Mouse (Mus musculus) hindbrain, embryonic 11.5 days (tissue): ENCODE data around the gene Zscan10. TPM values are rescaled to one million over a fixed set of nuclear protein-coding genes. Genes with fewer than 3 reads are reported as not detected.
A peak's percentile ranks its signal among the peaks of the same experiment; 100 is the strongest.

Experiments
- ATAC-seq: fragments of 200-750 bp; cut with Nextera tagmentation; 2 replicates; pipeline ENCODE4 v1.8.0; 2017; ENCODE audit warnings: mild to moderate bottlenecking, moderate TSS enrichment, moderate library complexity; ENCODE audit not compliant: low FRiP score
- DNase-seq: peaks from one replicate; pipeline ENCODE4 v3.0.0-alpha.2; 2015; ENCODE audit warnings: low spot score
- H3K27ac ChIP-seq: fragments of 300-500 bp; sonication (generic); 2 replicates; pipeline ENCODE4 v1.5.1; 2014; ENCODE audit warnings: mild to moderate bottlenecking, low read depth, low read length
- H3K27me3 ChIP-seq: fragments of 300-500 bp; sonication (generic); 2 replicates; pipeline ENCODE4 v1.6.1; 2014; ENCODE audit warnings: mild to moderate bottlenecking, low read length, moderate library complexity, mixed read lengths; ENCODE audit not compliant: control insufficient read depth, insufficient read depth
- H3K36me3 ChIP-seq: fragments of 300-500 bp; sonication (generic); 2 replicates; pipeline ENCODE4 v1.6.1; 2014; ENCODE audit warnings: mild to moderate bottlenecking, low read length, moderate library complexity, mixed read lengths; ENCODE audit not compliant: control insufficient read depth, insufficient read depth
- H3K4me1 ChIP-seq: fragments of 300-500 bp; sonication (generic); replicated peaks from 2 replicates; pipeline ENCODE4 v1.6.1; 2014; ENCODE audit warnings: low read length, mixed read lengths; ENCODE audit not compliant: control insufficient read depth, insufficient read depth
- H3K4me2 ChIP-seq: fragments of 300-500 bp; sonication (generic); replicated peaks from 2 replicates; pipeline ENCODE4 v1.6.1; 2014; ENCODE audit warnings: mild to moderate bottlenecking, low read depth, low read length
- H3K4me3 ChIP-seq: fragments of 300-500 bp; sonication (generic); 2 replicates; pipeline ENCODE4 v1.5.1; 2014; ENCODE audit warnings: low read depth, low read length
- H3K9ac ChIP-seq: fragments of 300-500 bp; sonication (generic); 2 replicates; pipeline ENCODE4 v1.6.1; 2014; ENCODE audit warnings: low read depth, low read length
- H3K9me3 ChIP-seq: fragments of 300-500 bp; sonication (generic); 2 replicates; pipeline ENCODE4 v1.6.1; 2016; ENCODE audit warnings: low read length; ENCODE audit not compliant: control insufficient read depth
- WGBS: fragments of 180-500 bp; shearing (Covaris S2); extraction: QIAGEN DNeasy Blood & Tissue Kit; methylation state at CpG from one replicate; pipeline ENCODE4 v1.1.7; 2014; 5-methylcytosine and 5-hydroxymethylcytosine counted together
- polyA plus RNA-seq: library from polyadenylated mRNA; unstranded; fragments of >200 nt; fragmentation: Nextera tagmentation; extraction: Ambion mirVana; gene quantifications from 2 replicates; pipeline ENCODE4 v1.2.1, GENCODE M21; 2014

The Zscan10 gene
- polyA plus RNA-seq, 1 experiment from 2014 or later = 0.34 TPM

DNA sequence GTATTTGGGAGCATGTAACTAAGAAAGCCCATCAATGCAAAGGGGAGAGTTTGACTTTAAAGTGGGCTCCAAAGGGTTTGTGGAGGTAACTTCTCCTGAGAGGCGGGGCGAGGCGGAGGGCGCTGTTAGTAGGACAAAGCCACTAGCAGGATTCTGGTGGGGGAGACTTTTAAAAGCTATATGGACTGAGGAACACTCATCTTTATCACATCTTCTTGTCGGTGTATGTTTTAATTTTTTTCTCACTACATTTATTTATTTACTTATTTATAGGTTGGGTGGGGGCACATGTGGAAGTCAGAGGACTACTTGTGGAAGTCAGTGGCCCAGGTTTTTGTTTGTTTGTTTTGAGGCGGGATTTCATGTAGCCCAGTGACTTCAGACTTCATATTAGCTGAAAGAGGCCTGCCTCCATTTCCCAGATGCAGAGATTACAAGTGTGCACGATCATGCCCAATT lies 1.0 kb upstream of the Zscan10 start:
- DNase-seq (no peak), ATAC-seq (no peak; the same call in 1 of the 2 replicates)
- no peak overlapping the region for H3K27ac ChIP-seq
- H3K36me3 ChIP-seq = no peaks in the 10 kb centered on the region
- H3K9me3 ChIP-seq = no peaks in the 10 kb centered on the region
- peak overlapping the region; percentile 36 for H3K9ac ChIP-seq
- peak overlapping the region; percentile 63 for H3K4me2 ChIP-seq
- H3K4me3 ChIP-seq = peak overlapping the region; percentile 29
- H3K27me3 ChIP-seq = no peaks in the 10 kb centered on the region; the same call in 1 of the 2 replicates
- 47% methylated on average over 7 of the region's 7 CpGs for WGBS
- no peaks in the 10 kb centered on the region for H3K4me1 ChIP-seq

DNA sequence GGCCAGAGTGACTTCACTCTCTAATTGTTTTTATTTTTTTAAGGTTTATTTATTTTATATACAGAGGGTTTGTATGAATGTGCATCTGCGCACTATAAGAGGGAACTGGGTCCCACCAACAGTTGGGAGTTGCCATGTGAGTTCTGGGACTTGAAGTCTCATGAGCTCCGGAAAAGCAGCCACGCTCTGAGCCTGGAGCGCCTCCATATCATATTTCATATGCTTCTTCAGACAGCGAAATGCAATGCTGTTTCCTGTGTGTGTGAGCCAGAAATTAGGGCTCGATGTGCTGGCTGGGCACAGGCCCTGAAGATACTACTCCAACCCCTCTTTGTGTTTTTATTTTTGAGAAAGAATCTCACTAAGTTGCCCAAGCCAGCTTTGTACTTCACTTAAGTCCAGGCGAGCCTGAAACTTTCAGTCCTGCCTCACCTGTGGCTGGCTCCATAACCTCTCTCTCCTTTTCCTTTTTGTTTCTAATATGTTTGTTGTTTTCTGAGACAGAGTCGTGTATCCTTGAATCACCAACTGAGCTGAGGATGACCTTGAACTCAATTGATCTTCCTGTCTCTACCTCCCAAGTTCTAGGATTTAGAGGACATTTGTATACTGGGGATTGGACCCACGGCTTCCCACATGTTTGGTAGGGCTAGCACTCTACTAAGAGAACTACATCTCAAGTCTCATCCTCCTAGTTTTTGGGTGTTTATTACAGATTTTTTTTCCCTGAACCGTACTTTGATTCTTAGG lies 1.4 kb downstream of the Zscan10 start:
- ATAC-seq = no peak
- 44% methylated on average over 10 of the region's 10 CpGs for WGBS
- H3K36me3 ChIP-seq = no peaks in the 10 kb centered on the region
- no peaks in the 10 kb centered on the region; the same call in 1 of the 2 replicates for H3K27me3 ChIP-seq
- no peak overlapping the region for H3K4me2 ChIP-seq
- H3K9me3 ChIP-seq = no peaks in the 10 kb centered on the region
- H3K4me3 ChIP-seq = no peak overlapping the region
- no peak overlapping the region for H3K27ac ChIP-seq
- no peak for DNase-seq
- no peaks in the 10 kb centered on the region for H3K4me1 ChIP-seq
- H3K9ac ChIP-seq = no peak overlapping the region

DNA sequence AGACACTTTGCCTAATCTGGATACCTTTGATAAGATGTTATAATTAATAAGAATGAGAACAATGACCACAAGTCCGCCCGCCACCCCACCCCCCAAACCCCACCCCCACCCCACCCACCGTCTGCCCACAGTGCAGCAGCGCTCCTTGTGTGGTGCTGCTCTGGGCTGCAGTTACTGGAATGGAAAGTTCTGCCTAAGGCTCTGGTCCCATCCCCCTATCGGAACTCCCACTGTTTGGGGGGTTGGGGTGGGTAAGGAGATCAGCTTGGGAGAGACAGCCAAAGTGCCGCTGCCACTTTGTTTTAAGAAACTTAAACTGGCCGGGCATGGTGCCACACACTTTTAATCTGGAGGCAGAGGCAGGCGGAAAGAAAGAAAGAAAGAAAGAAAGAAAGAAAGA lies 2.4 kb downstream of the Zscan10 start:
- DNase-seq (no peak), ATAC-seq (no peak)
- no peaks in the 10 kb centered on the region for H3K9me3 ChIP-seq
- H3K4me1 ChIP-seq = no peaks in the 10 kb centered on the region
- H3K27me3 ChIP-seq = no peaks in the 10 kb centered on the region; the same call in 1 of the 2 replicates
- H3K36me3 ChIP-seq = no peaks in the 10 kb centered on the region
- no peak overlapping the region for H3K9ac ChIP-seq
- H3K4me2 ChIP-seq = no peak overlapping the region
- WGBS = 21% methylated on average over 8 of the region's 8 CpGs
- no peak overlapping the region for H3K4me3 ChIP-seq
- H3K27ac ChIP-seq = no peak overlapping the region

DNA sequence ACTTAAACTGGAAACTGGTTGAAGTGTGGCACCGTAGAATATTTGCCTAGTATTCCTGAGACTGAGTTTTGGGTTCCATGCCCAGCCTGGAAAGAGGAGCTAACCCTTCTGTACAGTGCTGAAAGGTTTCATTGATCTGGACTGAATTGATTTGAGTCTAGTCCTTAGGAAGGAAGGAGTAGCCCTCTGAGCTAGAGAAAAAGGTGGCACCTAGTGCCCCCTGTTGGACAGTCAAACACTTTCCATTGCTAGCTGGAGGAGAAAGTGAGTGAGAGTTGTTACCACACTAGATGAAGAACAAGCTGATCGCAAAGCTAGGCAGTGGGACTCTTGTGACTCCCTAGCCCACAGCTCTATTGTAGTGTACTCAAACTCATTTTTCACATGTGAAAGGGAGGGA lies 2.9 kb downstream of the Zscan10 start:
- DNase-seq = peak; percentile 46
- Histone ChIP-seq H3K4me2 (no peak overlapping the region), H3K4me3 (no peak overlapping the region), H3K4me1 (no peaks in the 10 kb centered on the region), H3K27me3 (no peaks in the 10 kb centered on the region; the same call in 1 of the 2 replicates), H3K27ac (no peak overlapping the region), H3K9me3 (no peaks in the 10 kb centered on the region), H3K36me3 (no peaks in the 10 kb centered on the region), H3K9ac (no peak overlapping the region)
- 54% methylated on average over 2 of the region's 2 CpGs for WGBS
- ATAC-seq = no peak

DNA sequence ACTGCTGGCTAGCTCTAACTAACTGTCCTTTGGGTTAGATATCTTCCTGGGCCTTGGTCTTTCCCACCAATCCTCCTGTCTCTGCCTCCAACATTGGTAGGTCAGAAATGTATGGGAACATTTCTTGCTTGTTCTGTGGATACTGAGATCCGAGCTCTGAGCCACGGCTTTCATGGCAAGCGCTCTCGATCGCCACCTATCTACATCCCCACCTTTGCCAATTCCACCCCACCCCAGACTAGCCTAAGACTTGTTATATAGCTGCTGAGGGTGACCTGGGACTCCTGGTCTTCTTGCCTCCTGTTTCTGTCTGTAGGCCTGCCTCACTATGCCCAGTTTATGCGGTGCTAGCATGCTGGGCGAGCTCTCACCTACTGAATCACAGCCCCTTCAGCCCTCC lies 3.7 kb downstream of the Zscan10 start:
- no peak overlapping the region for H3K4me2 ChIP-seq
- DNase-seq (no peak), ATAC-seq (no peak)
- no peaks in the 10 kb centered on the region for H3K4me1 ChIP-seq
- no peaks in the 10 kb centered on the region; the same call in 1 of the 2 replicates for H3K27me3 ChIP-seq
- H3K9me3 ChIP-seq = no peaks in the 10 kb centered on the region
- no peaks in the 10 kb centered on the region for H3K36me3 ChIP-seq
- no peak overlapping the region for H3K27ac ChIP-seq
- 72% methylated on average over 7 of the region's 7 CpGs for WGBS
- H3K9ac ChIP-seq = no peak overlapping the region
- no peak overlapping the region for H3K4me3 ChIP-seq

DNA sequence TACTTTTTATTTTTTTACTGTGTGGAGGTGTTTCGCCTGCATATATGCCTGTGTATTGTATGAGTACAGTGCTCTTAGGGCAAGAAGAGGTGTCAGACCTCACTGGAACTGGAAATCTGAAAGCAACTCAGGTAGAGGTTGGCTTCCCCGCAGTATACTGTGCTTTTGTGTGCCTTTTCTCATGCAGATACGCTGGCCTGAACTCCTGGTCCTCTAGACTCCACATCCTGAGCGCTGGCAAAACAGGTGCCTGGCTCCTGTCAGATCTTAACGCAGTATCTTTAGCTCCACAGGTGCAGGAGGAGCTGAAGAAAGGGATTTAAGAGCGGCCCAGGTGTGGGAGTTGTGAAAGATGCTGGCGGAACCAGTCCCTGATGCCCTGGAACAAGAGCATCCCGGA lies 4.6 kb downstream of the Zscan10 start:
- Histone ChIP-seq H3K27ac (no peak overlapping the region), H3K36me3 (no peaks in the 10 kb centered on the region), H3K9me3 (no peaks in the 10 kb centered on the region), H3K27me3 (no peaks in the 10 kb centered on the region; the same call in 1 of the 2 replicates), H3K4me3 (no peak overlapping the region), H3K9ac (no peak overlapping the region), H3K4me1 (no peaks in the 10 kb centered on the region), H3K4me2 (no peak overlapping the region)
- ATAC-seq (no peak), DNase-seq (no peak)
- 82% methylated on average over 8 of the region's 8 CpGs for WGBS

DNA sequence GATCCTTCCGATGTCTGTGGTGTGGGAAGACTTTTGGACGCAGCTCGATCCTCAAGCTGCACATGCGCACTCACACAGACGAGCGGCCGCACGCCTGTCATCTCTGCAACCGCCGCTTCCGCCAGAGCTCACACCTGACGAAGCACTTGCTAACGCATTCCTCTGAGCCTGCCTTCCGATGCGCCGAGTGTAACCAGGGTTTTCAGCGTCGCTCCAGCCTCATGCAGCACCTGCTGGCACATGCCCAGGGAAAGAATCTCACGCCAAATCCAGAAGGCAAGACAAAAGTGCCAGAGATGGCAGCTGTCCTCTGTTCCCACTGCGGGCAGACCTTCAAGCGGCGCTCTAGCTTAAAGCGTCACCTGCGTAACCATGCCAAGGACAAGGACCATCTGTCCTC lies 9.0 kb downstream of the Zscan10 start:
- no peaks in the 10 kb centered on the region for H3K27me3 ChIP-seq
- H3K9me3 ChIP-seq = no peaks in the 10 kb centered on the region
- H3K4me2 ChIP-seq = no peak overlapping the region
- no peaks in the 10 kb centered on the region for H3K4me1 ChIP-seq
- ATAC-seq (no peak), DNase-seq (no peak)
- no peak overlapping the region for H3K4me3 ChIP-seq
- H3K36me3 ChIP-seq = no peaks in the 10 kb centered on the region
- WGBS = 95% methylated on average over 24 of the region's 24 CpGs
- H3K27ac ChIP-seq = no peak overlapping the region
- H3K9ac ChIP-seq = no peak overlapping the region

DNA sequence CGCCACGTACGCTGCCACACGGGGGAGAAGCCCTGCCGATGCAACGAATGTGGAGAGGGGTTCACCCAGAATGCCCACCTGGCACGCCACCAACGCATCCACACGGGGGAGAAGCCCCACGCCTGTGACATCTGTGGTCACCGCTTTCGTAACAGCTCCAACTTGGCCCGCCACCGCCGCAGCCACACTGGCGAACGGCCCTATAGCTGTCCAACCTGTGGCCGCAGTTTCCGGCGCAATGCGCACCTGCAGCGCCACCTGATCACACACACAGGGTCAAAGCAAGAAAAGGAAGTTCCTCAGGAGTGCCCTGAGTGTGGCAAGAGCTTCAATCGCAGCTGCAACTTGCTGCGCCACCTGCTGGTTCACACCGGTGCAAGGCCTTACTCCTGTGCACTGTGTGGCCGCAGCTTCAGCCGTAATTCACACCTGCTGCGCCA lies 9.7 kb downstream of the Zscan10 start:
- Histone ChIP-seq H3K4me3 (no peak overlapping the region), H3K9me3 (no peaks in the 10 kb centered on the region), H3K4me2 (no peak overlapping the region), H3K27me3 (no peaks in the 10 kb centered on the region), H3K36me3 (no peaks in the 10 kb centered on the region), H3K27ac (no peak overlapping the region), H3K9ac (no peak overlapping the region), H3K4me1 (no peaks in the 10 kb centered on the region)
- 87% methylated on average over 28 of the region's 28 CpGs for WGBS
- ATAC-seq = peak; percentile 54
- DNase-seq = peak; percentile 48

DNA sequence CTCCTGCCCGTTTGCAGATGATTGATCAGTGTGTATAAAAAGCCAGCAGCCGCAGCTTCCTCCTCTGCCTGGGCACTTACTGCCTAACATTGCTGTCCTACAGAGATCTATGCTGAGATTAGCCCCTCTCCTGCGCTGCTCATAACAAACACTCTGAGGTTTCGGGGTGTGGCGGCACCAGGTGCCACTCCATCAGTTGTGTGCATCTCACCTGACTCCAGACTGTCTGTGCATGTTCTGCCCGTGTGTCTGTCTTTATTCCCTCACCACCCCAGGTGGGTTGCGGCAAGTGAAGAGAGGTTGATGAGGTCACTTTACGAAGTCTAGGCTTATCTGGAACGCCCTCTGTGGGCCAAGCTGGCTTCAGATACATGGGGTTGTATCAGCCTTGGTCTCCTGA lies 16.4 kb downstream of the Zscan10 start:
- no peak for ATAC-seq

More for the DNA sequence above, 16.4 kb downstream of the Zscan10 start:
- no peak for DNase-seq
- H3K36me3 ChIP-seq = no peaks in the 10 kb centered on the region
- H3K4me1 ChIP-seq = no peaks in the 10 kb centered on the region
- no peak overlapping the region for H3K9ac ChIP-seq
- no peak overlapping the region for H3K4me3 ChIP-seq
- H3K4me2 ChIP-seq = no peak overlapping the region
- H3K9me3 ChIP-seq = no peaks in the 10 kb centered on the region
- H3K27me3 ChIP-seq = no peaks in the 10 kb centered on the region
- 60% methylated on average over 9 of the region's 9 CpGs for WGBS
- no peak overlapping the region for H3K27ac ChIP-seq
